Mouse (Mus musculus): ENCODE data around the gene Slc25a12. TPM values are rescaled to one million over a fixed set of nuclear protein-coding genes. Genes with fewer than 3 reads are reported as not detected.

The Slc25a12 gene
- 36.5 and 42.4 TPM in 2 replicates for polyA plus RNA-seq (2015; fragmentation: Nextera tagmentation; extraction: Ambion mirVana)

GRCm38 (mm10) chr2:71367125-71367880 is at the start of gene Slc25a12:
TSS of gene Slc25a12 (minus strand) at chr2:71367749.

GRCm38 (mm10) chr2:71388951-71389763 is 21.6 kb upstream of the Slc25a12 start, which contains the start of gene Hat1:
TSS of gene Hat1 (plus strand) at chr2:71388958.

Other genes starting within 250 kb of the Slc25a12 start
- 1.1 and 1.4 TPM in 2 replicates for gene Cybrd1, start 249.8 kb downstream of the Slc25a12 start, polyA plus RNA-seq (2015; fragmentation: Nextera tagmentation; extraction: Ambion mirVana)
- gene Dync1i2, start 156.0 kb downstream of the Slc25a12 start, polyA plus RNA-seq (2015; fragmentation: Nextera tagmentation; extraction: Ambion mirVana): 59.8 and 75.5 TPM in 2 replicates
- 50.1 and 63.1 TPM in 2 replicates for gene Hat1, start 21.2 kb upstream of the Slc25a12 start, polyA plus RNA-seq (2015; fragmentation: Nextera tagmentation; extraction: Ambion mirVana)
- 17.1 and 17.3 TPM in 2 replicates for gene Metap1d, start 85.5 kb upstream of the Slc25a12 start, polyA plus RNA-seq (2015; fragmentation: Nextera tagmentation; extraction: Ambion mirVana)
- 0.15 TPM in 1 of 2 replicates, not detected in the other for gene Dlx1, start 160.4 kb upstream of the Slc25a12 start, polyA plus RNA-seq (2015; fragmentation: Nextera tagmentation; extraction: Ambion mirVana)
- 0.07 TPM in 1 of 2 replicates, not detected in the other for gene Dlx2, start 179.0 kb upstream of the Slc25a12 start, polyA plus RNA-seq (2015; fragmentation: Nextera tagmentation; extraction: Ambion mirVana)